Mouse (Mus musculus) olfactory bulb, adult 2 months (tissue): ENCODE measurements at regions not wholly inside any gene's neighbourhood (a gene's known extent, or its start where the extent isn't known, plus 50 kb on each side); places are given as distances from the start of the nearest gene placed in this dataset.

ENCODE experiments used
- CTCF ChIP-seq: fragments of 200-500 bp; IDR thresholded peaks from 2 replicates; pipeline ENCODE4 v1.5.1; 2012; ENCODE audit warnings: low read depth, mild to moderate bottlenecking, low read length, moderate library complexity; ENCODE audit not compliant: insufficient read depth
- POLR2A ChIP-seq: fragments of 200-500 bp; IDR thresholded peaks from 2 replicates; pipeline ENCODE4 v1.6.1; 2012; ENCODE audit warnings: mild to moderate bottlenecking, low read depth, low read length, moderate library complexity; ENCODE audit not compliant: insufficient read depth

DNA sequence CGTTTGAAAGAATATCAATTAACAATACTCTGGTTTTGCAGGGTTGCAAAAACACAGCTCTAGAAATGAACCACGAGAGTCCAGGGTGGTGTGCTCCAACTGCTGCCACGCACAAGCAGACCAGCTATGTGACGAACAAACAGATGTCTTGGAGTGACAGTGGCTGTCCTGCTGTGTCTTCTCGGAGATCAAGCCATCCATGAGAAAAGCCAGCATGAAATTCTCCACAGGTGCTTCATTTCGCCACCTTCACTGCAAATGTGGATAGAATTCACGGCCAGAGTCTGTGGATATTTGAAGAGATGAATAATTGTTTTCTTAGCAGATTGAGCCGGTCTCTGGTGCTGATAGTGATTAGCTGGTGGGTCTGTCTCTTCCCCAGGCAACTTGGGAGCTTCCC, 246.3 kb upstream of the Daam1 start:
- no peak for TF ChIP-seq CTCF
- no peak for TF ChIP-seq POLR2A
